Mouse (Mus musculus) CH12.LX (cell line): ENCODE measurements around the gene Aven. TPM values are rescaled to one million over a fixed set of nuclear protein-coding genes. Genes with fewer than 3 reads are reported as not detected.

Experiments used
- DNase-seq: peaks from one replicate; pipeline ENCODE4 v3.0.0-alpha.2; 2013; ENCODE audit errors: extremely low read depth
- H3K27ac ChIP-seq: 2 replicates; pipeline ENCODE4 v1.5.1; 2012; ENCODE audit warnings: low read depth, mild to moderate bottlenecking, control low read depth, moderate library complexity; ENCODE audit not compliant: insufficient read depth
- H3K27me3 ChIP-seq: replicated peaks from 2 replicates; pipeline ENCODE3; 2012; ENCODE audit warnings: inconsistent platforms
- H3K36me3 ChIP-seq, 2 experiments: replicated peaks in 1 of 2; 2 replicates each; pipeline versions ENCODE3 to v1.6.1; 2012; ENCODE audit warnings: inconsistent platforms in 1 of 2, low read length in 1 of 2, mild to moderate bottlenecking in 1 of 2, mixed read lengths in 1 of 2, moderate library complexity in 1 of 2; ENCODE audit not compliant: control insufficient read depth in 1 of 2, insufficient read depth in 1 of 2
- H3K4me1 ChIP-seq, 2 experiments: 2 replicates each; pipeline ENCODE4 v1.6.1; 2012; ENCODE audit warnings: inconsistent platforms in 1 of 2, moderate library complexity in 1 of 2; ENCODE audit not compliant: insufficient read depth in 2 of 2, control insufficient read depth in 1 of 2
- H3K4me2 ChIP-seq: 2 replicates; pipeline ENCODE4 v1.6.1; 2012; ENCODE audit warnings: low read depth, mild to moderate bottlenecking, control low read depth; ENCODE audit not compliant: poor library complexity, insufficient read depth, severe bottlenecking
- H3K4me3 ChIP-seq, 3 experiments: fragments of 150-350 bp in 1 of 3; sonication (generic) in 1 of 3; replicated peaks in 1 of 3; 2 replicates each; pipeline versions ENCODE3 to v1.5.1; 2011 to 2012; ENCODE audit warnings: low read depth in 2 of 3, low read length in 2 of 3, mild to moderate bottlenecking in 2 of 3, moderate library complexity in 2 of 3, control low read depth in 1 of 3, improper control_type of control experiment in 1 of 3, inconsistent platforms in 1 of 3, mixed read lengths in 1 of 3; ENCODE audit not compliant: poor library complexity in 1 of 3
- H3K79me2 ChIP-seq: replicated peaks from 2 replicates; pipeline ENCODE4 v1.6.1; 2012; ENCODE audit warnings: mild to moderate bottlenecking, moderate library complexity; ENCODE audit not compliant: control insufficient read depth, poor library complexity, insufficient read depth, severe bottlenecking; ENCODE audit errors: extremely low read depth
- H3K9ac ChIP-seq: 2 replicates; pipeline ENCODE4 v1.6.1; 2012; ENCODE audit warnings: low read depth, mild to moderate bottlenecking, control low read depth, moderate library complexity; ENCODE audit not compliant: insufficient read depth
- H3K9me3 ChIP-seq: replicated peaks from 2 replicates; pipeline ENCODE3; 2012; ENCODE audit warnings: low read length, inconsistent platforms, mixed read lengths
- CHD1 ChIP-seq: IDR thresholded peaks from 2 replicates; pipeline ENCODE4 v1.6.1; 2012; ENCODE audit warnings: low read depth, low read length, improper control_type of control experiment, inconsistent platforms
- CTCF ChIP-seq, 2 experiments: IDR thresholded peaks in 1 of 2; conservative IDR thresholded peaks in 1 of 2; 2 replicates each; pipeline ENCODE4 v1.5.1; 2011 to 2012; ENCODE audit warnings: low read depth in 2 of 2, low read length in 2 of 2, improper control_type of control experiment in 1 of 2, inconsistent platforms in 1 of 2, mild to moderate bottlenecking in 1 of 2, moderate library complexity in 1 of 2
- E2F4 ChIP-seq: IDR thresholded peaks from 2 replicates; pipeline ENCODE4 v1.6.1; 2011; ENCODE audit warnings: low read depth, low read length, improper control_type of control experiment; ENCODE audit not compliant: insufficient replicate concordance
- ELF1 ChIP-seq: IDR thresholded peaks from 2 replicates; pipeline ENCODE4 v1.6.1; 2014; ENCODE audit warnings: low read depth, mild to moderate bottlenecking, inconsistent platforms, low read length, improper control_type of control experiment
- EP300 ChIP-seq: IDR thresholded peaks from 2 replicates; pipeline ENCODE4 v1.6.1; 2011; ENCODE audit warnings: low read length, improper control_type of control experiment
- ETS1 ChIP-seq: conservative IDR thresholded peaks from 2 replicates; pipeline ENCODE4 v1.6.1; 2012; ENCODE audit warnings: low read depth, mild to moderate bottlenecking, inconsistent platforms, low read length, improper control_type of control experiment, moderate library complexity
- GABPA ChIP-seq: IDR thresholded peaks from 2 replicates; pipeline ENCODE4 v1.6.1; 2012; ENCODE audit warnings: low read depth, low read length, improper control_type of control experiment, inconsistent platforms; ENCODE audit not compliant: insufficient replicate concordance
- JUN ChIP-seq: IDR thresholded peaks from 2 replicates; pipeline ENCODE4 v1.6.1; 2011; ENCODE audit warnings: low read depth, mild to moderate bottlenecking, low read length, improper control_type of control experiment, moderate library complexity; ENCODE audit not compliant: insufficient read depth
- KAT2A ChIP-seq: IDR thresholded peaks from 2 replicates; pipeline ENCODE4 v1.6.1; 2012; ENCODE audit warnings: low read length, improper control_type of control experiment, inconsistent platforms; ENCODE audit not compliant: insufficient replicate concordance
- MAFK ChIP-seq: IDR thresholded peaks from 2 replicates; pipeline ENCODE4 v1.6.1; 2011; ENCODE audit warnings: low read length, improper control_type of control experiment; ENCODE audit not compliant: insufficient replicate concordance
- MAX ChIP-seq: IDR thresholded peaks from 2 replicates; pipeline ENCODE4 v1.6.1; 2011; ENCODE audit warnings: low read length, improper control_type of control experiment
- MAZ ChIP-seq: IDR thresholded peaks from 2 replicates; pipeline ENCODE4 v1.6.1; 2012; ENCODE audit warnings: low read depth, mild to moderate bottlenecking, inconsistent platforms, low read length, improper control_type of control experiment, moderate library complexity
- MEF2A ChIP-seq: IDR thresholded peaks from 2 replicates; pipeline ENCODE4 v1.6.1; 2014; ENCODE audit warnings: low read depth, mild to moderate bottlenecking, inconsistent platforms, low read length, improper control_type of control experiment, borderline replicate concordance
- MXI1 ChIP-seq: IDR thresholded peaks from 2 replicates; pipeline ENCODE4 v1.6.1; 2011; ENCODE audit warnings: mild to moderate bottlenecking, low read depth, low read length, improper control_type of control experiment
- NELFE ChIP-seq: IDR thresholded peaks from 2 replicates; pipeline ENCODE4 v1.6.1; 2011; ENCODE audit warnings: low read depth, low read length, improper control_type of control experiment
- NRF1 ChIP-seq: IDR thresholded peaks from 2 replicates; pipeline ENCODE4 v1.6.1; 2014; ENCODE audit warnings: low read depth, mild to moderate bottlenecking, inconsistent platforms, low read length, improper control_type of control experiment, moderate library complexity
- POLR2A ChIP-seq: IDR thresholded peaks from 2 replicates; pipeline ENCODE4 v1.6.1; 2011; ENCODE audit warnings: low read depth, mild to moderate bottlenecking, improper control_type of control experiment, low read length
- POLR2AphosphoS2 ChIP-seq: IDR thresholded peaks from 2 replicates; pipeline ENCODE4 v1.6.1; 2011; ENCODE audit warnings: low read depth, low read length, improper control_type of control experiment
- RAD21 ChIP-seq: IDR thresholded peaks from 2 replicates; pipeline ENCODE4 v1.6.1; 2011; ENCODE audit warnings: low read depth, mild to moderate bottlenecking, low read length, improper control_type of control experiment, moderate library complexity
- RCOR1 ChIP-seq: conservative IDR thresholded peaks from 2 replicates; pipeline ENCODE4 v1.6.1; 2012; ENCODE audit warnings: low read depth, mild to moderate bottlenecking, inconsistent platforms, low read length, improper control_type of control experiment
- SIN3A ChIP-seq: IDR thresholded peaks from 2 replicates; pipeline ENCODE4 v1.6.1; 2012; ENCODE audit warnings: low read length, improper control_type of control experiment, inconsistent platforms
- SMC3 ChIP-seq: IDR thresholded peaks from 2 replicates; pipeline ENCODE4 v1.6.1; 2011; ENCODE audit warnings: low read depth, low read length, improper control_type of control experiment
- UBTF ChIP-seq: IDR thresholded peaks from 2 replicates; pipeline ENCODE4 v1.6.1; 2012; ENCODE audit warnings: low read depth, mild to moderate bottlenecking, inconsistent platforms, low read length, improper control_type of control experiment, moderate library complexity
- USF2 ChIP-seq: conservative IDR thresholded peaks from 2 replicates; pipeline ENCODE4 v1.6.1; 2011; ENCODE audit warnings: low read depth, low read length, improper control_type of control experiment
- ZMIZ1 ChIP-seq: IDR thresholded peaks from 2 replicates; pipeline ENCODE4 v1.6.1; 2012; ENCODE audit warnings: low read depth, mild to moderate bottlenecking, inconsistent platforms, low read length, improper control_type of control experiment
- dilution Hi-C: fragments of 300-500 bp; cut with MboI; formaldehyde crosslinking; loops from 2 replicates; pipeline ENCODE4 v1.14.3; 2020; ENCODE audit warnings: low sequenced_read_pairs; ENCODE audit not compliant: extremely low pct_unique_long_range_greater_than_20kb, extremely low pct_ligation_motif_present
- in situ Hi-C: fragments of 300-500 bp; cut with MboI; formaldehyde crosslinking; loops from 3 replicates; pipeline ENCODE4 v1.14.3; 2019; ENCODE audit warnings: low sequenced_read_pairs, low pct_ligation_motif_present, low pct_unique_long_range_greater_than_20kb, mixed read lengths
- polyA plus RNA-seq: library from polyadenylated mRNA; unstranded; fragments of >175 nt; gene quantifications from 2 replicates; pipeline ENCODE4 v1.2.1, GENCODE M21; 2012; ENCODE audit warnings: low read depth; ENCODE audit not compliant: insufficient read length
- total RNA-seq, 2 experiments: library from RNA; depleted of rRNA; stranded (reverse); fragments of 300-350 nt in 1 of 2; fragments of >200 nt in 1 of 2; gene quantifications; 2 replicates each; pipeline ENCODE4 v1.2.3; 2012 to 2014

Aven gene
- total and polyA plus RNA-seq, 3 experiments: 21.2 to 44.3 (median 33.9) TPM

DNA sequence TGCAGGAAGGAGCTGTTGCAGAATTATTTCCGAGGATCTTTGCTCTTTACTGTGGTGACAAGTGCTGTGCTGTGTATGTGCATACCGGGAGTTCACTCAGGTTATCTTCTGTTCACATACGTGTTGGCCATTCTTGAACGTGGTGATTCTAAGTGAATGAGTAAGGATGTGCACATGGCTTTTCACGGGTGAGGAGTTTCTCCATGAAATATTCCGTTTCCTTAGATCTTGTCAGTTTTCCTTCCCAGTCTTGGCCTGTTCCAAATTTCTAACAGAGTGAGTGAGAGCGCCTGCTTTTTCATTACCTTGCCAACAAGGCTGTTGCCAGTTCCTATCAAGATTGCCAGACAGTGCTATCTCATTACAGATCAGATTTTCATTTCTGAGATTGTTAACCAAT is 98.2 kb downstream of the Aven start:
- no peak overlapping the region for H3K27ac ChIP-seq
- TF ChIP-seq ZMIZ1: no peak
- no peak for TF ChIP-seq POLR2A
- no peak for TF ChIP-seq CTCF (conservative IDR thresholded peaks at IDR 0.05 in 1 of 2, IDR thresholded peaks at IDR 0.05 in 1 of 2; ENCODE audit: low read depth in 2 of 2, low read length in 2 of 2)
- no peak for TF ChIP-seq NELFE
- TF ChIP-seq MXI1: no peak
- TF ChIP-seq RCOR1: no peak
- no peak for TF ChIP-seq POLR2AphosphoS2
- peaks cover 0 to 9% of the 10 kb centered on the region in 2 experiments; a peak in 2 of 4 replicates for H3K4me1 ChIP-seq
- dilution Hi-C loops: no loop called here
- no peaks in the 10 kb centered on the region for H3K27me3 ChIP-seq
- no peaks in the 10 kb centered on the region for H3K36me3 ChIP-seq
- H3K4me2 ChIP-seq: no peak overlapping the region
- H3K79me2 ChIP-seq: no peaks in the 10 kb centered on the region
- H3K9me3 ChIP-seq: no peaks in the 10 kb centered on the region
- H3K4me3 ChIP-seq: no peak overlapping the region
- in situ Hi-C loops: no loop called here
- no peak overlapping the region for H3K9ac ChIP-seq
- DNase-seq: no peak

DNA sequence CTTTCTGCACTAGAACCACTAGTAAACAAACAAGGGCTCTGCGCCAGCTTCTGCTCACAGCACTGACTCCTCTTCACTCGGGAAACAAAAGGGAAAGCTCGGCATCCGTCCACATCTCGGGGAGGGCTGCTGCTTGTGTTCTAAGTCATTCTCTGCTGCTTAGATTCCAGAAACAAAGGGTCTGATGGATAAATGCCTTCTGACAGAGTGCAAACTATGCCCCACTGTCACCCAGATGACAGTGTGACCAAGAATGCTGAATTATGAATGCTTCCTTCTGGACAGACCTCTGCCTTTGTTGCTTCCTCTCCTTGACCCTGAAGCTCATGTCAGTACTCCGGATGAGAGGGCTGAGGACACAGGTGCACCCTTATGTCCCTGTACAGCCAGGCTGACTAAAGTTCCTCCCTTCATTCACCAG is 98.7 kb downstream of the Aven start:
- TF ChIP-seq EP300: no peak
- no peak for TF ChIP-seq MAFK
- no peak for TF ChIP-seq ELF1
- TF ChIP-seq USF2: no peak
- no peak for TF ChIP-seq MAZ
- Histone ChIP-seq H3K9me3 (no peaks in the 10 kb centered on the region), H3K9ac (no peak overlapping the region), H3K27me3 (no peaks in the 10 kb centered on the region), H3K27ac (no peak overlapping the region), H3K79me2 (no peaks in the 10 kb centered on the region), H3K4me1 (peaks cover 0 to 14% of the 10 kb centered on the region in 2 experiments; a peak in 2 of 4 replicates), H3K36me3 (no peaks in the 10 kb centered on the region), H3K4me2 (no peak overlapping the region), H3K4me3 (no peak overlapping the region)
- in situ Hi-C loops: no loop called here
- DNase-seq: no peak
- dilution Hi-C loops: no loop called here

DNA sequence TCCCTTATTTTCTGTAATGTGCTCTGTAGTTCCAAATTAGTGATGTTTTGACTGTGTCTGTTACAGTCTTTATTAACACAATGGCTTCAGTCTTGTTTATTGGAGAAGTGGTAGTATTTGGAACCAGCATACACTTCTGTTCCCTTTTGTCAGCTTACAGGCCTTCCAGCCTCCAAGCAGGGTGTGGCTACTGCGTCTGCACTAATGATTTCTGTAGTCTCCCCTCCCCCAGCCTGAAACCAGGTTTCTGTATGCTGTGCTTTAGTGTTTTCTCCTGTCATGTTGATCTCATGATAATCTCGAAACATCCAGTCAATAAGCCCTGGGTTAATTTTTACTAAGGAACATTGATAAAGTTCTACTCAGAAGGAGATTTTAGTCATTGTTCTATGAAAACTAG is 100.6 kb downstream of the Aven start:
- in situ Hi-C loops (no loop called here), dilution Hi-C loops (no loop called here)
- no peak overlapping the region for H3K27ac ChIP-seq
- H3K4me2 ChIP-seq: no peak overlapping the region
- H3K9me3 ChIP-seq: no peaks in the 10 kb centered on the region
- H3K79me2 ChIP-seq: no peaks in the 10 kb centered on the region
- H3K27me3 ChIP-seq: no peaks in the 10 kb centered on the region
- H3K36me3 ChIP-seq: no peaks in the 10 kb centered on the region
- H3K4me3 ChIP-seq: no peak overlapping the region
- no peak for DNase-seq
- TF ChIP-seq MEF2A (no peak), EP300 (no peak), ZMIZ1 (no peak), MAX (no peak), E2F4 (no peak), RCOR1 (no peak), SMC3 (no peak), NRF1 (no peak), ETS1 (no peak), RAD21 (no peak), GABPA (no peak), MAZ (no peak), POLR2AphosphoS2 (no peak), UBTF (no peak), SIN3A (no peak), KAT2A (no peak), CHD1 (no peak), JUN (no peak)
- peaks cover 0 to 23% of the 10 kb centered on the region in 2 experiments; a peak in 2 of 4 replicates for H3K4me1 ChIP-seq
- no peak overlapping the region for H3K9ac ChIP-seq
